Mouse (Mus musculus) liver, embryonic 12.5 days (tissue): ENCODE measurements around the gene Cnksr1. TPM values are rescaled to one million over a fixed set of nuclear protein-coding genes. Genes with fewer than 3 reads are reported as not detected.
A peak's percentile ranks its signal among the peaks of the same experiment; 100 is the strongest.

Experiments used
- ATAC-seq: fragments of 200-750 bp; cut with Nextera tagmentation; 2 replicates; pipeline ENCODE4 v1.8.0; 2017; ENCODE audit warnings: moderate number of reproducible peaks, mild to moderate bottlenecking, moderate library complexity
- H3K27ac ChIP-seq: fragments of 300-500 bp; sonication (generic); 2 replicates; pipeline ENCODE4 v1.5.1; 2016; ENCODE audit warnings: mild to moderate bottlenecking
- H3K27me3 ChIP-seq: fragments of 300-500 bp; sonication (generic); replicated peaks from 2 replicates; pipeline ENCODE4 v1.6.1; 2016; ENCODE audit warnings: mild to moderate bottlenecking, moderate library complexity
- H3K36me3 ChIP-seq: fragments of 300-500 bp; sonication (generic); 2 replicates; pipeline ENCODE4 v1.6.1; 2016; ENCODE audit warnings: mild to moderate bottlenecking, moderate library complexity
- H3K4me1 ChIP-seq: fragments of 300-500 bp; sonication (generic); 2 replicates; pipeline ENCODE4 v1.6.1; 2016
- H3K4me2 ChIP-seq: fragments of 300-500 bp; sonication (generic); 2 replicates; pipeline ENCODE4 v1.6.1; 2016; ENCODE audit warnings: mild to moderate bottlenecking, moderate library complexity
- H3K4me3 ChIP-seq: fragments of 300-500 bp; sonication (generic); 2 replicates; pipeline ENCODE4 v1.5.1; 2016; ENCODE audit warnings: mild to moderate bottlenecking, moderate library complexity
- H3K9ac ChIP-seq: fragments of 300-500 bp; sonication (generic); 2 replicates; pipeline ENCODE4 v1.6.1; 2016; ENCODE audit warnings: mild to moderate bottlenecking, moderate library complexity
- H3K9me3 ChIP-seq: fragments of 300-500 bp; sonication (generic); replicated peaks from 2 replicates; pipeline ENCODE4 v1.6.1; 2016; ENCODE audit warnings: mild to moderate bottlenecking, moderate library complexity
- WGBS: fragments of 180-500 bp; shearing (Covaris S2); methylation state at CpG from one replicate; pipeline ENCODE4 v1.1.7; 2016; ENCODE audit not compliant: insufficient replicate concordance; 5-methylcytosine and 5-hydroxymethylcytosine counted together
- polyA plus RNA-seq: library from polyadenylated mRNA; unstranded; fragments of >200 nt; fragmentation: Nextera tagmentation; extraction: Ambion mirVana; gene quantifications from 2 replicates; pipeline ENCODE4 v1.2.1, GENCODE M21; 2016

Gene Cnksr1
- polyA plus RNA-seq, 1 experiment from 2014 or later: 0.19 TPM

- Histone ChIP-seq H3K4me3 (peak overlapping the region; percentile 48), H3K4me1 (peaks cover 60% of the 10 kb centered on the region), H3K27ac (no peak overlapping the region), H3K9me3 (no peaks in the 10 kb centered on the region), H3K9ac (peak overlapping the region; percentile 36), H3K36me3 (no peaks in the 10 kb centered on the region), H3K4me2 (peak overlapping the region; percentile 71), H3K27me3 (peaks cover 100% of the 10 kb centered on the region)
- ATAC-seq: 0 out of 2 replicates have a peak, but pooled peaks have one; percentile 40
- WGBS: under 1% methylated on average over 91 of the region's 91 CpGs
Measured at GRCm38 (mm10) chr4:134251241-134252130, 13.3 kb upstream of the Cnksr1 start.

DNA sequence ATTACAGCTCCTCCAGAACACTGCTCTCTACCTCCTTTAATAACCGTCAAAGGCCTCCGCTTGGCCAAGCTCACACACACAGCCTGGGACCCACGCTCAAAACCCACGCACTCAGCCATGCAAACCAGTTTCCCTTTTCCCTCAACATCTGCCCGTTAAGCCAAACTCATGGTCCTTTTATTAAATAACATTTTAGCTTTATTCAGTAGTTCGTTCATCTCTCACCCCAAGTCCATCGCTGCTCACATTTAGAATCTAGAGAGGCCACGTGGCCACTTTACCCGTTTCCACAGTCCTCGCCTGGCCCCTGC is 12.7 kb upstream of the Cnksr1 start:
- 16% methylated on average over 10 of the region's 10 CpGs for WGBS
- peaks cover 100% of the 10 kb centered on the region for H3K27me3 ChIP-seq
- H3K27ac ChIP-seq: no peak overlapping the region
- H3K9ac ChIP-seq: no peak overlapping the region
- peak overlapping the region; percentile 48 for H3K4me3 ChIP-seq
- no peaks in the 10 kb centered on the region for H3K9me3 ChIP-seq
- no peaks in the 10 kb centered on the region for H3K36me3 ChIP-seq
- peak overlapping the region; percentile 71 for H3K4me2 ChIP-seq
- H3K4me1 ChIP-seq: peaks cover 54% of the 10 kb centered on the region
- no peak for ATAC-seq

- Histone ChIP-seq H3K4me2 (peak overlapping the region; percentile 71), H3K36me3 (no peaks in the 10 kb centered on the region), H3K27me3 (peaks cover 96% of the 10 kb centered on the region), H3K4me1 (peaks cover 54% of the 10 kb centered on the region), H3K9me3 (no peaks in the 10 kb centered on the region), H3K9ac (no peak overlapping the region), H3K27ac (no peak overlapping the region), H3K4me3 (peak overlapping the region; percentile 48)
- no peak for ATAC-seq
- 13% methylated on average over 27 of the region's 27 CpGs for WGBS
Measured at GRCm38 (mm10) chr4:134250116-134250929, 12.1 kb upstream of the Cnksr1 start.

- Histone ChIP-seq H3K9me3 (no peaks in the 10 kb centered on the region), H3K36me3 (no peaks in the 10 kb centered on the region), H3K27ac (no peak overlapping the region), H3K27me3 (peaks cover 89% of the 10 kb centered on the region), H3K4me3 (peak overlapping the region; percentile 48), H3K4me2 (peak overlapping the region; percentile 71), H3K9ac (no peak overlapping the region), H3K4me1 (peaks cover 60% of the 10 kb centered on the region)
- no peak for ATAC-seq
- WGBS: 2% methylated on average over 30 of the region's 30 CpGs
Measured at GRCm38 (mm10) chr4:134249651-134250050, 11.5 kb upstream of the Cnksr1 start.

DNA sequence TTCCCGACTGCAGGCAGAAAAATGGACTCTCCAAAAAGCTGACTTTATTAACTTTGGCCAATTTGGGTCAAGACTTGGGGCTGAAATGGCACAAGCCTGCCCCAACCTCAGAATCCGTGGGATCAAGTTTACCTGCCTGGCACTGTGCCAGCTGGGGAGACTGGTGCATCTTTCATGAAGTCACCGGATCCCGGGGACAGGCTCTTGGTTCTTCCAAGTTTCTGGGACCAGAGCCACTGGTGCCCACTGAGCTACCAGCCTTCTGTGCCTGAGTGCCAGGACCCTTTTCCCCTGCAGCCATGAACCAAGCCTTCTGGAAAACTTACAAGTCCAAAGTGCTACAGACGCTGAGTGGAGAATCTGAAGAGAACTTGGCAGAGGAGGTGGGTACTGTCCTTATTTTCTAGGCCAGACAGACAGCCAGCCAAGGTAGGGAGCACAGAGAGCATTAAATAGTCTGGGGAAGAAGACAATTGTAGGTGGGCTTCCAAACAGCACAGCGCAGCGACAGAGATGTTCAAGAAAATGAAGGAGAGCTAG is 8.6 kb upstream of the Cnksr1 start, which contains the start of gene Gm30191:
Gene Gm30191 (plus strand): TSS at position 217 of the 540 bp plus-strand sequence.
- H3K9ac ChIP-seq: peak within 1 kb of the TSS; percentile 81; the same call in 1 of the 2 replicates
- ATAC-seq: no peak
- peaks cover 44% of the 10 kb centered on the region for H3K4me1 ChIP-seq

DNA sequence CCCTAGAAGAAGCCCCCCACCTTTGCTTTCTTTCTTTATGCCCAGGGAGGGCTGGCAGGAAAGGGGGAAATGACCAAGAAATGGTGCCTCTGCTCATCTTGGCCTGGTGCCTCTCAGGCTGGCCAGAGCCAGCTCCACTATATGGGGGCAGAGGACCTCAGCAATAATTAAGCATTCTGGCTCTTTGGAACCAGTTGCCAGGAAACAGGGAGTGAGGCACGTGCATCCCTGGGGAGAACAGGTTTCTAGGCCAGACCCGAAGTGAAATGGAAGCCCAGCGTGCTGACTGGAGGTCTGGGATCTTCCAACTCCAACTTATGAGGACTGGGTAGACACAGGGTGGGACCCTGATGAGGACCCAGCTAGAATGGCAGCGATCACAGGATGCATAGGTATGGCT is 8.1 kb upstream of the Cnksr1 start:
- Histone ChIP-seq H3K9me3 (no peaks in the 10 kb centered on the region), H3K4me3 (no peak overlapping the region), H3K4me1 (peaks cover 39% of the 10 kb centered on the region), H3K4me2 (no peak overlapping the region), H3K9ac (no peak overlapping the region), H3K27ac (no peak overlapping the region), H3K36me3 (peaks cover 11% of the 10 kb centered on the region; the same call in 1 of the 2 replicates), H3K27me3 (peaks cover 55% of the 10 kb centered on the region)
- 34% methylated on average over 4 of the region's 4 CpGs for WGBS
- ATAC-seq: no peak

More for the DNA sequence above, 8.6 kb upstream of the Cnksr1 start, which contains the start of gene Gm30191:
- Histone ChIP-seq H3K9me3 (no peaks in the 10 kb centered on the region), H3K27me3 (peaks cover 61% of the 10 kb centered on the region), H3K27ac (no peak within 1 kb of the TSS), H3K4me2 (peak within 1 kb of the TSS; percentile 97), H3K4me3 (peak within 1 kb of the TSS; percentile 87; the same call in 1 of the 2 replicates), H3K36me3 (peaks cover 11% of the 10 kb centered on the region; the same call in 1 of the 2 replicates)
- 70% methylated on average over 7 of the region's 7 CpGs for WGBS

GRCm38 (mm10) chr4:134245148-134245843 is 7.1 kb upstream of the Cnksr1 start, which contains the start of gene Zfp593:
TSS of gene Zfp593 (minus strand) at chr4:134245592.
- Histone ChIP-seq H3K27me3 (peaks cover 46% of the 10 kb centered on the region), H3K4me3 (peak within 1 kb of the TSS; percentile 87), H3K9ac (peak within 1 kb of the TSS; percentile 81), H3K4me1 (peaks cover 29% of the 10 kb centered on the region), H3K9me3 (no peaks in the 10 kb centered on the region), H3K36me3 (peaks cover 11% of the 10 kb centered on the region; the same call in 1 of the 2 replicates), H3K4me2 (peak within 1 kb of the TSS; percentile 97), H3K27ac (no peak within 1 kb of the TSS)
- ATAC-seq: peak; percentile 82
- WGBS: 1% methylated on average over 60 of the region's 60 CpGs

DNA sequence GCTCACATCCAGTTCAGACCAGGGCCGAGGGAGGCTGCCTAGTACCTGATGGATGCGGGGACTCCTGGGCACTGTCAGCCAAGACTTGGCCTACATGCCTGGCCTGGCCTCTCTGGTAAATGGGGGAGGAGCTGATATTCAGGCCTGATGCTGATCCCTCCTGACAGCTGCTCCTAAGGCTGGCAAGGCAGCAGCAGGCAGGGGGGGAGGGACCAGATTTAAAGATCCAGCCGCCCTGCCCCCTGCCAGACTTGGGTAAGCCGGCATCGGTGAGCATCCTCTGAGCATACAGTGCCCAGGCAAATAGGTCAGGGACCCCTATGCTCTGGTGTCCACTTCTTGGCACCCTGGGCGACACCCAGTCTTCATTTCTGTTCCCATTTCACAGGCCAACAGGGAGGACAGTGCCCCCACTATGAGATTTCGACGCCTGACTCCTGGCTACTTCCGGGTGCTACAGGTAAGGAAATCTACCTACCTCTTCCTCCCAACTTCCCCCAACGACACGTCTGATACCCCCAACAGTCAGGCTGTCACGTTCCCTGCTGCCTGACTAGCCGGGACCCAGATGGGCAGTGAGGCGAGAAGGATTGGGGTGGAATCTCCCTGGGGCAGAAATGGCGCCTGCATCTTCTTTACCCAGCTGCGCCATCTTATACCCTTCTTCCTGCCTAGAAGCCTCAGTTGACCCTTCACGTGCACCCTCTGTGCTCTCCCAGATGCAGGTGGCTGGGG is 5.5 kb upstream of the Cnksr1 start, which contains the start of gene E130218I03Rik:
Gene E130218I03Rik (plus strand): TSS at position 147 of the 735 bp plus-strand sequence.
- H3K9me3 ChIP-seq: no peaks in the 10 kb centered on the region
- H3K4me3 ChIP-seq: peak within 1 kb of the TSS; percentile 87
- H3K9ac ChIP-seq: peak within 1 kb of the TSS; percentile 81
- H3K36me3 ChIP-seq: peaks cover 11% of the 10 kb centered on the region; the same call in 1 of the 2 replicates
- H3K4me1 ChIP-seq: peaks cover 25% of the 10 kb centered on the region
- peak within 1 kb of the TSS; percentile 97 for H3K4me2 ChIP-seq
- no peak for ATAC-seq
- peaks cover 37% of the 10 kb centered on the region for H3K27me3 ChIP-seq
- WGBS: 82% methylated on average over 17 of the region's 17 CpGs
- peak within 1 kb of the TSS; percentile 11; the same call in 1 of the 2 replicates for H3K27ac ChIP-seq

DNA sequence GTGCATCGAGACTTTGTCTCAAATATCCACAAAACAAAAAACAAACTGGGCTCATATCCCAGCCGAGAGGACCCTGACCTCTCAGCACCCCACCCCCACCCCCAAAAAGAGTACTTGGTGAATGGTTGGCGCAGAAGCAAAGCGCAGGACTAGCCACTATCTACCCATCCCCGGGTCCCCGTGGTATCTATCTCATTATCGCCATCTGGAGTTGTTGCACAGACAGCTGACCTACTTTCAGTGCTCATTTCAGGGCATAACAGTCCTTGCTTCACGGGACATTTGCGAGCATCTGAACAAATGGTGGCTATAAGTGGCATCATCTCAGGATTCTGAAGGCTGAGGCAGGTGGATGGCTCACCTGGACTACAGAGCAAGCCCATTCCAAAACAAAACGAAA is 487 bp upstream of the Cnksr1 start:
- H3K27ac ChIP-seq: no peak overlapping the region
- H3K9ac ChIP-seq: no peak overlapping the region
- no peaks in the 10 kb centered on the region for H3K9me3 ChIP-seq
- peaks cover 5% of the 10 kb centered on the region; the same call in 1 of the 2 replicates for H3K36me3 ChIP-seq
- WGBS: 14% methylated on average over 10 of the region's 10 CpGs
- no peak for ATAC-seq
- H3K27me3 ChIP-seq: peaks cover 54% of the 10 kb centered on the region
- peak overlapping the region; percentile 48 for H3K4me2 ChIP-seq
- peak overlapping the region; percentile 10; the same call in 1 of the 2 replicates for H3K4me3 ChIP-seq
- H3K4me1 ChIP-seq: peaks cover 18% of the 10 kb centered on the region

DNA sequence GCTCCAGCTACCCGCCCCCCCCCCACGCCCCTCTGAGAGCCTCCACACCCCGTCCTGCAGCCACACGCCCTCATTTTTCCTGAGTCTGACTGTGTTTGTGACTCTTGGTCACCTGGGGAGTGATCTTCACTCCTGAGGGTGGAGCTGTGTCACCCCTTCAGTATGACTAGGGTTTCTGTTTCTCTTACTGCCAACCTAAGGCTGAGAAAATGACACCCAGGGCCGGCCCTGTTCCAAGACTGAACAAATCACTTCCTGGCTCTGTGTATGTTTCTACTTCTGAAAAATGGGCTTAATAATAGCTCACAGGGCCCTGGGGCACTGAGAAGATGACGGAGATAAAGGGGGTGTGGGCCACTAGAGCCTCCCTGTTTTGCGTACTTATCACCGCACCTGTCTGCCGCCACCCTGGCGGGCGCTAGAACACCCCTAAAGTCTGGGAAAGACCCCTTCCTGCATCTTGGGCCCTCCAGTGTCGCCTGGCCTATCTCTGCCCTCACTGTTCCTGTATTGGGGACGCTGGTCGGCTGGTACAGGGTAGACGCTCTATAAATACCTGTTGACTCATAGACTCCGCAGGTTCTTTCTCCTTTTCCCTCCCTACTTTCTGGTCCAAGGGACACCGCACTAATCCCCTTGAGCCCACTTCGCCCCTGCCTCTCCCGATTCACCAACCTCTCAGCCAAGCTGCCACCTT is 469 bp downstream of the Cnksr1 start:
- no peak overlapping the region for H3K9ac ChIP-seq
- no peak overlapping the region for H3K27ac ChIP-seq
- peaks cover 17% of the 10 kb centered on the region for H3K4me1 ChIP-seq
- WGBS: 23% methylated on average over 19 of the region's 19 CpGs
- H3K4me3 ChIP-seq: 0 out of 2 replicates have a peak overlapping the region, but pooled peaks have one; percentile 10
- peak overlapping the region; percentile 48 for H3K4me2 ChIP-seq
- H3K9me3 ChIP-seq: no peaks in the 10 kb centered on the region
- peaks cover 60% of the 10 kb centered on the region for H3K27me3 ChIP-seq
- no peaks in the 10 kb centered on the region for H3K36me3 ChIP-seq
- ATAC-seq: no peak
